Mouse (Mus musculus) thymus, adult 2 months (tissue): ENCODE measurements at regions not wholly inside any gene's neighbourhood (a gene's known extent, or its start where the extent isn't known, plus 50 kb on each side); places are given as distances from the start of the nearest gene placed in this dataset.

Experiments
- CTCF ChIP-seq: fragments of 200-500 bp; IDR thresholded peaks from 2 replicates; pipeline ENCODE4 v1.5.1; 2012; ENCODE audit warnings: mild to moderate bottlenecking, control low read depth, low read length, moderate library complexity, borderline replicate concordance; ENCODE audit not compliant: control insufficient read depth, poor library complexity, insufficient read depth; ENCODE audit errors: extremely low read depth
- POLR2A ChIP-seq: fragments of 200-500 bp; IDR thresholded peaks from 2 replicates; pipeline ENCODE4 v1.6.1; 2012; ENCODE audit warnings: mild to moderate bottlenecking, low read length, control low read depth, moderate library complexity; ENCODE audit not compliant: control insufficient read depth, poor library complexity, insufficient read depth; ENCODE audit errors: extremely low read depth

- TF ChIP-seq POLR2A = no peak
- no peak for TF ChIP-seq CTCF
These were observed 483.4 kb downstream of the Car8 start for GRCm38 (mm10) chr4:7755473-7755872.
